Mouse (Mus musculus): Measurements from ENCODE around the gene Dmrtc1c2.

DNA sequence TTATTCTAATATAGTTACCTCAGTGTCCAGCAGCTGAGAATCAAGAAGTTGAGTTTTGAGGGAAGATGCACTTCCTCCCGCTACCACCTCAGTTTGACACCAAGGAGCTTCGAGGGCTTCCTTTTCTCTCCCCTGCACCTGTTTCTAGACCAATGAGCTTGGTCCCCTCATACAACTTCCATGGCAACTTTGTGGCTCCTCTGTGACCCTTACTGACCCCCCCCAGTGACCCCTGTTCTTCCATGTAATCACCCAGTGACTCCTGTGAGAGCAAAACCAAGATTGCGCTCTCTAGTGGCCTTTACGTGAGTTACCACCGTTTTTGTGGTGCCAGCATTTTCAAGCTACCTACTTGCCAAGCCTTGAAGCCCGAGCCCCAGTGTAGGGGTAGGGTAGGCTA lies 13.5 kb upstream of the Dmrtc1c2 start, which contains the start of gene 1700031F05Rik:
- no peak for TF ChIP-seq EP300 (IDR thresholded peaks at IDR 0.05; ENCODE audit: insufficient read depth, low read depth, low read length)
- no peak for TF ChIP-seq CTCF (IDR thresholded peaks at IDR 0.05)
- no peak for TF ChIP-seq POLR2A (IDR thresholded peaks at IDR 0.05; ENCODE audit: insufficient read depth, low read depth, low read length)

Measured in heart, adult 2 months (tissue).